Mouse (Mus musculus): ENCODE results near the gene Rassf7. TPM values are rescaled to one million over a fixed set of nuclear protein-coding genes. Genes with fewer than 3 reads are reported as not detected.

Gene Rassf7
- polyA plus RNA-seq, 1 experiment = 258 TPM

- Histone ChIP-seq H3K27ac (ENCODE audit: insufficient read depth, low read depth, low read length) (peak overlapping the region; percentile 7), H3K4me3 (ENCODE audit: low read depth, low read length) (peak overlapping the region; percentile 35), H3K36me3 (ENCODE audit: control insufficient read depth, insufficient read depth, low read length) (peaks cover 21% of the 10 kb centered on the region), H3K4me1 (ENCODE audit: control insufficient read depth, insufficient read depth, insufficient read length, low read length) (peaks cover 33% of the 10 kb centered on the region), H3K27me3 (ENCODE audit: control insufficient read depth, insufficient read depth, low read length) (no peaks in the 10 kb centered on the region)
- under 1% methylated on average over 8 of the region's 8 CpGs for WGBS
- no peak for TF ChIP-seq CTCF (IDR thresholded peaks at IDR 0.05; ENCODE audit: extremely low read depth, insufficient read length, insufficient replicate concordance, low read depth, low read length)
- TF ChIP-seq POLR2A (IDR thresholded peaks at IDR 0.05; ENCODE audit: low read depth, low read length) = no peak
Measured at GRCm38 (mm10) chr7:141222126-141222467, 6.4 kb downstream of the Rassf7 start.

GRCm38 (mm10) chr7:141222696-141223215 lies 7.1 kb downstream of the Rassf7 start:
- Histone ChIP-seq H3K27me3 (ENCODE audit: control insufficient read depth, insufficient read depth, low read length) (no peaks in the 10 kb centered on the region), H3K4me1 (ENCODE audit: control insufficient read depth, insufficient read depth, insufficient read length, low read length) (peaks cover 26% of the 10 kb centered on the region), H3K27ac (ENCODE audit: insufficient read depth, low read depth, low read length) (no peak overlapping the region), H3K36me3 (ENCODE audit: control insufficient read depth, insufficient read depth, low read length) (peaks cover 17% of the 10 kb centered on the region), H3K4me3 (ENCODE audit: low read depth, low read length) (no peak overlapping the region)
- WGBS = 91% methylated on average over 4 of the region's 4 CpGs
- TF ChIP-seq POLR2A (IDR thresholded peaks at IDR 0.05; ENCODE audit: low read depth, low read length) (no peak), CTCF (IDR thresholded peaks at IDR 0.05; ENCODE audit: extremely low read depth, insufficient read length, insufficient replicate concordance, low read depth, low read length) (no peak)

- Histone ChIP-seq H3K36me3 (ENCODE audit: control insufficient read depth, insufficient read depth, low read length) (peaks cover 7% of the 10 kb centered on the region), H3K4me3 (ENCODE audit: low read depth, low read length) (no peak overlapping the region), H3K4me1 (ENCODE audit: control insufficient read depth, insufficient read depth, insufficient read length, low read length) (peaks cover 14% of the 10 kb centered on the region; the same call in 1 of the 2 replicates), H3K27ac (ENCODE audit: insufficient read depth, low read depth, low read length) (no peak overlapping the region), H3K27me3 (ENCODE audit: control insufficient read depth, insufficient read depth, low read length) (no peaks in the 10 kb centered on the region)
- TF ChIP-seq CTCF (IDR thresholded peaks at IDR 0.05; ENCODE audit: extremely low read depth, insufficient read length, insufficient replicate concordance, low read depth, low read length) (no peak), POLR2A (IDR thresholded peaks at IDR 0.05; ENCODE audit: low read depth, low read length) (no peak)
- 89% methylated on average over 6 of the region's 6 CpGs for WGBS
Measured at GRCm38 (mm10) chr7:141226535-141226934, 10.9 kb downstream of the Rassf7 start.

GRCm38 (mm10) chr7:141227796-141228195 lies 12.1 kb downstream of the Rassf7 start:
- WGBS = 73% methylated on average over 4 of the region's 4 CpGs
- H3K27me3 ChIP-seq (ENCODE audit: control insufficient read depth, insufficient read depth, low read length) = no peaks in the 10 kb centered on the region
- TF ChIP-seq POLR2A (IDR thresholded peaks at IDR 0.05; ENCODE audit: low read depth, low read length) (no peak), CTCF (IDR thresholded peaks at IDR 0.05; ENCODE audit: extremely low read depth, insufficient read length, insufficient replicate concordance, low read depth, low read length) (no peak)
- H3K27ac ChIP-seq (ENCODE audit: insufficient read depth, low read depth, low read length) = no peak overlapping the region
- H3K36me3 ChIP-seq (ENCODE audit: control insufficient read depth, insufficient read depth, low read length) = peaks cover 19% of the 10 kb centered on the region
- no peak overlapping the region for H3K4me3 ChIP-seq (ENCODE audit: low read depth, low read length)
- peaks cover 5% of the 10 kb centered on the region; the same call in 1 of the 2 replicates for H3K4me1 ChIP-seq (ENCODE audit: control insufficient read depth, insufficient read depth, insufficient read length, low read length)

- Histone ChIP-seq H3K4me3 (ENCODE audit: low read depth, low read length) (peak within 1 kb of the TSS; percentile 87), H3K36me3 (ENCODE audit: control insufficient read depth, insufficient read depth, low read length) (peaks cover 26% of the 10 kb centered on the region), H3K4me1 (ENCODE audit: control insufficient read depth, insufficient read depth, insufficient read length, low read length) (peaks cover 5% of the 10 kb centered on the region; the same call in 1 of the 2 replicates), H3K27ac (ENCODE audit: insufficient read depth, low read depth, low read length) (peak within 1 kb of the TSS; percentile 94), H3K27me3 (ENCODE audit: control insufficient read depth, insufficient read depth, low read length) (no peaks in the 10 kb centered on the region)
- WGBS = under 1% methylated on average over 76 of the region's 76 CpGs
- TF ChIP-seq POLR2A (IDR thresholded peaks at IDR 0.05; ENCODE audit: low read depth, low read length) (peak; percentile 60), CTCF (IDR thresholded peaks at IDR 0.05; ENCODE audit: extremely low read depth, insufficient read length, insufficient replicate concordance, low read depth, low read length) (peak; percentile 86)
Measured at GRCm38 (mm10) chr7:141228279-141229067, 12.8 kb downstream of the Rassf7 start, which contains the start of gene Phrf1. Gene Phrf1, plus strand, starts transcription at chr7:141228784.

- H3K36me3 ChIP-seq (ENCODE audit: control insufficient read depth, insufficient read depth, low read length) = peaks cover 37% of the 10 kb centered on the region
- TF ChIP-seq CTCF (IDR thresholded peaks at IDR 0.05; ENCODE audit: extremely low read depth, insufficient read length, insufficient replicate concordance, low read depth, low read length) (no peak), POLR2A (IDR thresholded peaks at IDR 0.05; ENCODE audit: low read depth, low read length) (no peak)
- WGBS = 18% methylated on average over 6 of the region's 6 CpGs
- no peak overlapping the region for H3K27ac ChIP-seq (ENCODE audit: insufficient read depth, low read depth, low read length)
- no peaks in the 10 kb centered on the region for H3K27me3 ChIP-seq (ENCODE audit: control insufficient read depth, insufficient read depth, low read length)
- H3K4me1 ChIP-seq (ENCODE audit: control insufficient read depth, insufficient read depth, insufficient read length, low read length) = peaks cover 5% of the 10 kb centered on the region; the same call in 1 of the 2 replicates
- H3K4me3 ChIP-seq (ENCODE audit: low read depth, low read length) = peak overlapping the region; percentile 87
Measured at GRCm38 (mm10) chr7:141229702-141230101, 14.0 kb downstream of the Rassf7 start.

- TF ChIP-seq CTCF (IDR thresholded peaks at IDR 0.05; ENCODE audit: extremely low read depth, insufficient read length, insufficient replicate concordance, low read depth, low read length) (no peak), POLR2A (IDR thresholded peaks at IDR 0.05; ENCODE audit: low read depth, low read length) (no peak)
- WGBS = 84% methylated on average over 4 of the region's 4 CpGs
- H3K27me3 ChIP-seq (ENCODE audit: control insufficient read depth, insufficient read depth, low read length) = no peaks in the 10 kb centered on the region
- peaks cover 5% of the 10 kb centered on the region; the same call in 1 of the 2 replicates for H3K4me1 ChIP-seq (ENCODE audit: control insufficient read depth, insufficient read depth, insufficient read length, low read length)
- H3K27ac ChIP-seq (ENCODE audit: insufficient read depth, low read depth, low read length) = no peak overlapping the region
- H3K4me3 ChIP-seq (ENCODE audit: low read depth, low read length) = no peak overlapping the region
- peaks cover 45% of the 10 kb centered on the region for H3K36me3 ChIP-seq (ENCODE audit: control insufficient read depth, insufficient read depth, low read length)
Measured at GRCm38 (mm10) chr7:141230570-141230969, 14.9 kb downstream of the Rassf7 start.
